Mouse (Mus musculus) lung, postnatal 0 days (tissue): ENCODE measurements around the gene Lhx5. TPM values are rescaled to one million over a fixed set of nuclear protein-coding genes. Genes with fewer than 3 reads are reported as not detected.

Experiments
- ATAC-seq: fragments of 200-750 bp; cut with Nextera tagmentation; 2 replicates; pipeline ENCODE4 v1.8.0; 2017; ENCODE audit warnings: moderate library complexity
- DNase-seq: peaks from one replicate; pipeline ENCODE4 v3.0.0-alpha.2; 2016; ENCODE audit warnings: low spot score
- H3K27ac ChIP-seq: fragments of 300-500 bp; sonication (generic); 2 replicates; pipeline ENCODE4 v1.5.1; 2014; ENCODE audit warnings: antibody characterized with exemption, mild to moderate bottlenecking, low read length, mixed read lengths
- H3K27me3 ChIP-seq: fragments of 300-500 bp; sonication (generic); replicated peaks from 2 replicates; pipeline ENCODE4 v1.6.1; 2014; ENCODE audit warnings: low read length, mixed read lengths; ENCODE audit not compliant: insufficient read depth
- H3K36me3 ChIP-seq: fragments of 300-500 bp; sonication (generic); 2 replicates; pipeline ENCODE4 v1.6.1; 2014; ENCODE audit warnings: low read length, mixed read lengths; ENCODE audit not compliant: insufficient read depth
- H3K4me1 ChIP-seq: fragments of 300-500 bp; sonication (generic); 2 replicates; pipeline ENCODE4 v1.6.1; 2014; ENCODE audit warnings: antibody characterized with exemption, low read depth, low read length, mixed read lengths; ENCODE audit not compliant: insufficient read depth
- H3K4me2 ChIP-seq: fragments of 300-500 bp; sonication (generic); replicated peaks from 2 replicates; pipeline ENCODE4 v1.6.1; 2014; ENCODE audit warnings: low read depth, mild to moderate bottlenecking, low read length, moderate library complexity, mixed read lengths
- H3K4me3 ChIP-seq: fragments of 300-500 bp; sonication (generic); 2 replicates; pipeline ENCODE4 v1.5.1; 2014; ENCODE audit warnings: low read depth, low read length
- H3K9ac ChIP-seq: fragments of 300-500 bp; sonication (generic); replicated peaks from 2 replicates; pipeline ENCODE4 v1.6.1; 2014; ENCODE audit warnings: low read depth, mild to moderate bottlenecking
- H3K9me3 ChIP-seq: fragments of 300-500 bp; sonication (generic); 2 replicates; pipeline ENCODE4 v1.6.1; 2016; ENCODE audit warnings: low read length, mixed read lengths
- CTCF ChIP-seq: IDR thresholded peaks from 2 replicates; pipeline ENCODE4 v1.5.1; 2016; ENCODE audit warnings: antibody characterized with exemption, mild to moderate bottlenecking
- EP300 ChIP-seq: IDR thresholded peaks from 2 replicates; pipeline ENCODE4 v1.6.1; 2016; ENCODE audit warnings: antibody characterized with exemption, mild to moderate bottlenecking, control low read depth
- WGBS: fragments of 180-500 bp; shearing (Covaris S2); extraction: QIAGEN DNeasy Blood & Tissue Kit; methylation state at CpG from one replicate; pipeline ENCODE4 v1.1.7; 2014; 5-methylcytosine and 5-hydroxymethylcytosine counted together
- polyA plus RNA-seq: library from polyadenylated mRNA; unstranded; fragments of >200 nt; fragmentation: Nextera tagmentation; extraction: Ambion mirVana; gene quantifications from 2 replicates; pipeline ENCODE4 v1.2.1, GENCODE M21; 2015

The Lhx5 gene
- polyA plus RNA-seq, 1 experiment from 2014 or later, result not detected

GRCm38 (mm10) chr5:120431001-120431583 is 407 bp upstream of the Lhx5 start:
- Histone ChIP-seq H3K4me2 (no peak overlapping the region), H3K27ac (no peak overlapping the region), H3K4me1 (peaks cover 6% of the 10 kb centered on the region; the same call in 1 of the 2 replicates), H3K4me3 (no peak overlapping the region), H3K36me3 (no peaks in the 10 kb centered on the region), H3K27me3 (peaks cover 93% of the 10 kb centered on the region), H3K9me3 (no peaks in the 10 kb centered on the region), H3K9ac (no peak overlapping the region)
- 2% methylated on average over 30 of the region's 30 CpGs for WGBS
- no peak for ATAC-seq
- no peak for DNase-seq
- TF ChIP-seq EP300 (no peak), CTCF (no peak)

GRCm38 (mm10) chr5:120432486-120433015 is 1.1 kb downstream of the Lhx5 start:
- H3K4me1 ChIP-seq, result peaks cover 6% of the 10 kb centered on the region; the same call in 1 of the 2 replicates
- no peaks in the 10 kb centered on the region for H3K36me3 ChIP-seq
- peaks cover 92% of the 10 kb centered on the region for H3K27me3 ChIP-seq
- DNase-seq, result no peak
- H3K4me2 ChIP-seq, result no peak overlapping the region
- WGBS, result 2% methylated on average over 9 of the region's 9 CpGs
- no peaks in the 10 kb centered on the region for H3K9me3 ChIP-seq
- no peak overlapping the region for H3K27ac ChIP-seq
- H3K4me3 ChIP-seq, result no peak overlapping the region
- ATAC-seq, result no peak
- TF ChIP-seq EP300 (no peak), CTCF (no peak)
- no peak overlapping the region for H3K9ac ChIP-seq

GRCm38 (mm10) chr5:120433135-120433760 is 1.7 kb downstream of the Lhx5 start:
- 2% methylated on average over 13 of the region's 13 CpGs for WGBS

GRCm38 (mm10) chr5:120434231-120434735 is 2.8 kb downstream of the Lhx5 start:
- 5% methylated on average over 21 of the region's 21 CpGs for WGBS
- no peak for TF ChIP-seq EP300
- TF ChIP-seq CTCF, result no peak
- H3K9ac ChIP-seq, result no peak overlapping the region
- no peaks in the 10 kb centered on the region for H3K36me3 ChIP-seq
- H3K9me3 ChIP-seq, result no peaks in the 10 kb centered on the region
- ATAC-seq (no peak), DNase-seq (no peak)
- H3K27ac ChIP-seq, result no peak overlapping the region
- H3K4me2 ChIP-seq, result no peak overlapping the region
- no peak overlapping the region for H3K4me3 ChIP-seq
- peaks cover 95% of the 10 kb centered on the region for H3K27me3 ChIP-seq
- peaks cover 6% of the 10 kb centered on the region; the same call in 1 of the 2 replicates for H3K4me1 ChIP-seq

More at GRCm38 (mm10) chr5:120433135-120433760, 1.7 kb downstream of the Lhx5 start:
- Histone ChIP-seq H3K9ac (no peak overlapping the region), H3K4me3 (no peak overlapping the region), H3K4me2 (no peak overlapping the region), H3K27me3 (peaks cover 93% of the 10 kb centered on the region), H3K36me3 (no peaks in the 10 kb centered on the region), H3K4me1 (peaks cover 6% of the 10 kb centered on the region; the same call in 1 of the 2 replicates), H3K9me3 (no peaks in the 10 kb centered on the region), H3K27ac (no peak overlapping the region)
- no peak for TF ChIP-seq EP300
- TF ChIP-seq CTCF, result no peak
- ATAC-seq, result no peak
- DNase-seq, result no peak

GRCm38 (mm10) chr5:120435006-120435681 is 3.6 kb downstream of the Lhx5 start:
- no peak for ATAC-seq

More at GRCm38 (mm10) chr5:120435006-120435681, 3.6 kb downstream of the Lhx5 start:
- 1% methylated on average over 44 of the region's 44 CpGs for WGBS
- H3K27ac ChIP-seq, result no peak overlapping the region
- H3K36me3 ChIP-seq, result no peaks in the 10 kb centered on the region
- no peak overlapping the region for H3K4me2 ChIP-seq
- H3K4me1 ChIP-seq, result peaks cover 6% of the 10 kb centered on the region; the same call in 1 of the 2 replicates
- TF ChIP-seq EP300 (no peak), CTCF (no peak)
- H3K4me3 ChIP-seq, result no peak overlapping the region
- H3K9ac ChIP-seq, result no peak overlapping the region
- no peaks in the 10 kb centered on the region for H3K9me3 ChIP-seq
- peaks cover 95% of the 10 kb centered on the region for H3K27me3 ChIP-seq
- no peak for DNase-seq
